Mouse (Mus musculus): ENCODE measurements around the gene Gm21969. TPM values are rescaled to one million over a fixed set of nuclear protein-coding genes. Genes with fewer than 3 reads are reported as not detected.

Gm21969 gene
- not detected in 2 replicates for polyA plus RNA-seq (2015; fragmentation: Nextera tagmentation; extraction: Ambion mirVana)

GRCm38 (mm10) chr4:139602357-139603244, at the start of gene Gm21969:
Gm21969 (plus strand) TSS chr4:139603186.
- H3K27ac ChIP-seq = no peak within 1 kb of the TSS
- H3K36me3 ChIP-seq = peaks cover 31% of the 10 kb centered on the region
- no peak within 1 kb of the TSS for H3K4me3 ChIP-seq

GRCm38 (mm10) chr4:139555235-139555634, 47.8 kb upstream of the Gm21969 start:
- Histone ChIP-seq H3K4me2 (no peak overlapping the region), H3K27me3 (no peaks in the 10 kb centered on the region), H3K4me1 (replicated peaks) (no peaks in the 10 kb centered on the region), H3K9ac (no peak overlapping the region), H3K9me3 (no peaks in the 10 kb centered on the region), H3K4me3 (no peak overlapping the region), H3K36me3 (no peaks in the 10 kb centered on the region), H3K27ac (no peak overlapping the region)
- no peak for ATAC-seq (ENCODE audit: low FRiP score)
- 85% methylated on average over 11 of the region's 11 CpGs for WGBS

More at GRCm38 (mm10) chr4:139602357-139603244, at the start of gene Gm21969:
- Histone ChIP-seq H3K9ac (no peak within 1 kb of the TSS), H3K9me3 (no peaks in the 10 kb centered on the region), H3K4me2 (no peak within 1 kb of the TSS), H3K4me1 (replicated peaks) (peaks cover 52% of the 10 kb centered on the region), H3K27me3 (no peaks in the 10 kb centered on the region)
- ATAC-seq (ENCODE audit: low FRiP score) = no peak
- WGBS = 50% methylated on average over 14 of the region's 14 CpGs

- H3K36me3 ChIP-seq = no peaks in the 10 kb centered on the region
- H3K9ac ChIP-seq = no peak overlapping the region
- H3K27me3 ChIP-seq = no peaks in the 10 kb centered on the region
- H3K4me1 ChIP-seq (replicated peaks) = no peaks in the 10 kb centered on the region
- ATAC-seq (ENCODE audit: low FRiP score) = no peak
- WGBS = 80% methylated on average over 19 of the region's 19 CpGs
- no peaks in the 10 kb centered on the region for H3K9me3 ChIP-seq
- H3K4me2 ChIP-seq = no peak overlapping the region
- no peak overlapping the region for H3K27ac ChIP-seq
- no peak overlapping the region for H3K4me3 ChIP-seq
These were observed 47.0 kb upstream of the Gm21969 start for GRCm38 (mm10) chr4:139555951-139556350.

GRCm38 (mm10) chr4:139568361-139568760, 34.6 kb upstream of the Gm21969 start:
- 87% methylated on average over 15 of the region's 15 CpGs for WGBS
- ATAC-seq (ENCODE audit: low FRiP score) = no peak
- H3K27me3 ChIP-seq = peaks cover 14% of the 10 kb centered on the region

GRCm38 (mm10) chr4:139570756-139571155, 32.2 kb upstream of the Gm21969 start:
- H3K4me2 ChIP-seq = no peak overlapping the region
- no peak overlapping the region for H3K27ac ChIP-seq
- no peak overlapping the region for H3K9ac ChIP-seq
- peaks cover 14% of the 10 kb centered on the region for H3K27me3 ChIP-seq
- H3K4me3 ChIP-seq = no peak overlapping the region
- WGBS = 79% methylated on average over 10 of the region's 10 CpGs
- peaks cover 13% of the 10 kb centered on the region for H3K4me1 ChIP-seq (replicated peaks)
- H3K9me3 ChIP-seq = no peaks in the 10 kb centered on the region
- no peak for ATAC-seq (ENCODE audit: low FRiP score)
- H3K36me3 ChIP-seq = no peaks in the 10 kb centered on the region

More at GRCm38 (mm10) chr4:139568361-139568760, 34.6 kb upstream of the Gm21969 start:
- no peaks in the 10 kb centered on the region for H3K36me3 ChIP-seq
- H3K9me3 ChIP-seq = no peaks in the 10 kb centered on the region
- no peak overlapping the region for H3K9ac ChIP-seq
- no peak overlapping the region for H3K27ac ChIP-seq
- H3K4me1 ChIP-seq (replicated peaks) = peaks cover 1% of the 10 kb centered on the region; the same call in 1 of the 2 replicates
- H3K4me2 ChIP-seq = no peak overlapping the region
- no peak overlapping the region for H3K4me3 ChIP-seq

GRCm38 (mm10) chr4:139572928-139573512, 30.0 kb upstream of the Gm21969 start:
- no peaks in the 10 kb centered on the region for H3K9me3 ChIP-seq
- no peak overlapping the region for H3K4me3 ChIP-seq
- H3K27me3 ChIP-seq = peaks cover 14% of the 10 kb centered on the region
- WGBS = 92% methylated on average over 12 of the region's 12 CpGs
- no peak overlapping the region for H3K27ac ChIP-seq
- no peaks in the 10 kb centered on the region for H3K36me3 ChIP-seq
- no peak overlapping the region for H3K4me2 ChIP-seq
- peaks cover 32% of the 10 kb centered on the region for H3K4me1 ChIP-seq (replicated peaks)
- 0 out of 2 replicates have a peak overlapping the region, but pooled peaks have one; percentile 61 for H3K9ac ChIP-seq
- no peak for ATAC-seq (ENCODE audit: low FRiP score)

GRCm38 (mm10) chr4:139574156-139574798, 28.7 kb upstream of the Gm21969 start:
- under 1% methylated on average over 43 of the region's 52 CpGs for WGBS
- Histone ChIP-seq H3K9me3 (no peaks in the 10 kb centered on the region), H3K36me3 (no peaks in the 10 kb centered on the region)

GRCm38 (mm10) chr4:139574799-139575672, 27.9 kb upstream of the Gm21969 start:
- H3K27me3 ChIP-seq = peaks cover under 1% of the 10 kb centered on the region
- peak; percentile 67 for ATAC-seq (ENCODE audit: low FRiP score)
- H3K27ac ChIP-seq = peak overlapping the region; percentile 90
- WGBS = under 1% methylated on average over 105 of the region's 111 CpGs
- H3K9me3 ChIP-seq = no peaks in the 10 kb centered on the region
- H3K4me3 ChIP-seq = peak overlapping the region; percentile 83
- peak overlapping the region; percentile 92 for H3K9ac ChIP-seq
- peaks cover 52% of the 10 kb centered on the region for H3K4me1 ChIP-seq (replicated peaks)
- H3K4me2 ChIP-seq = peak overlapping the region; percentile 91
- H3K36me3 ChIP-seq = no peaks in the 10 kb centered on the region

More at GRCm38 (mm10) chr4:139574156-139574798, 28.7 kb upstream of the Gm21969 start:
- Histone ChIP-seq H3K27me3 (peaks cover 8% of the 10 kb centered on the region), H3K9ac (peak overlapping the region; percentile 92), H3K4me2 (peak overlapping the region; percentile 91), H3K27ac (peak overlapping the region; percentile 90), H3K4me3 (peak overlapping the region; percentile 83), H3K4me1 (replicated peaks) (peaks cover 45% of the 10 kb centered on the region)
- peak; percentile 96 for ATAC-seq (ENCODE audit: low FRiP score)

GRCm38 (mm10) chr4:139575673-139576003, 27.3 kb upstream of the Gm21969 start:
- Histone ChIP-seq H3K27ac (peak overlapping the region; percentile 90), H3K4me3 (peak overlapping the region; percentile 83), H3K4me1 (replicated peaks) (peaks cover 58% of the 10 kb centered on the region), H3K4me2 (peak overlapping the region; percentile 91), H3K9ac (peak overlapping the region; percentile 92), H3K36me3 (no peaks in the 10 kb centered on the region), H3K9me3 (no peaks in the 10 kb centered on the region), H3K27me3 (no peaks in the 10 kb centered on the region; the same call in 1 of the 2 replicates)
- ATAC-seq (ENCODE audit: low FRiP score) = no peak
- 12% methylated on average over 14 of the region's 14 CpGs for WGBS

- peak overlapping the region; percentile 92 for H3K9ac ChIP-seq
- WGBS = 44% methylated on average over 14 of the region's 14 CpGs
- ATAC-seq (ENCODE audit: low FRiP score) = no peak
- H3K36me3 ChIP-seq = no peaks in the 10 kb centered on the region
- peak overlapping the region; percentile 83 for H3K4me3 ChIP-seq
- peak overlapping the region; percentile 91 for H3K4me2 ChIP-seq
- H3K27me3 ChIP-seq = no peaks in the 10 kb centered on the region
- no peaks in the 10 kb centered on the region for H3K9me3 ChIP-seq
- no peak overlapping the region for H3K27ac ChIP-seq
- H3K4me1 ChIP-seq (replicated peaks) = peaks cover 66% of the 10 kb centered on the region
These were observed 26.6 kb upstream of the Gm21969 start for GRCm38 (mm10) chr4:139576251-139576880.

- WGBS = 84% methylated on average over 7 of the region's 7 CpGs
- peak overlapping the region; percentile 91 for H3K4me2 ChIP-seq
- no peaks in the 10 kb centered on the region for H3K36me3 ChIP-seq
- H3K9me3 ChIP-seq = no peaks in the 10 kb centered on the region
- peaks cover 72% of the 10 kb centered on the region for H3K4me1 ChIP-seq (replicated peaks)
- peak overlapping the region; percentile 92 for H3K9ac ChIP-seq
- H3K4me3 ChIP-seq = peak overlapping the region; percentile 83
- ATAC-seq (ENCODE audit: low FRiP score) = no peak
- H3K27ac ChIP-seq = no peak overlapping the region
- no peaks in the 10 kb centered on the region for H3K27me3 ChIP-seq
These were observed 26.0 kb upstream of the Gm21969 start for GRCm38 (mm10) chr4:139577006-139577405.
